Mouse (Mus musculus) spleen, adult 2 months (tissue): ENCODE results near the gene Shank2.

Experiments used
- CTCF ChIP-seq: fragments of 200-500 bp; IDR thresholded peaks from 2 replicates; pipeline ENCODE4 v1.5.1; 2011; ENCODE audit warnings: mild to moderate bottlenecking, inconsistent platforms; ENCODE audit not compliant: insufficient read depth, insufficient read length, insufficient replicate concordance; ENCODE audit errors: extremely low read depth
- POLR2A ChIP-seq: fragments of 200-500 bp; IDR thresholded peaks from 2 replicates; pipeline ENCODE4 v1.6.1; 2011; ENCODE audit warnings: low read depth, low read length, inconsistent platforms

- TF ChIP-seq POLR2A (no peak), CTCF (no peak)
Measured at GRCm38 (mm10) chr7:144052076-144052475, 50.3 kb downstream of the Shank2 start.
